Mouse (Mus musculus) adrenal gland, adult (tissue): ENCODE results near the gene G0s2.
"Not testable (repeated sequence)": the region's sequence is repeated elsewhere in the genome, so short reads cannot be mapped to it uniquely, and the experiment has no call there.

Experiments used
- DNase-seq, 2 experiments: peaks; one replicate each; pipeline ENCODE4 v3.0.0; 2022 to 2023; ENCODE audit warnings: low spot score in 1 of 2; ENCODE audit not compliant: inconsistent age in 2 of 2

The G0s2 gene

DNA sequence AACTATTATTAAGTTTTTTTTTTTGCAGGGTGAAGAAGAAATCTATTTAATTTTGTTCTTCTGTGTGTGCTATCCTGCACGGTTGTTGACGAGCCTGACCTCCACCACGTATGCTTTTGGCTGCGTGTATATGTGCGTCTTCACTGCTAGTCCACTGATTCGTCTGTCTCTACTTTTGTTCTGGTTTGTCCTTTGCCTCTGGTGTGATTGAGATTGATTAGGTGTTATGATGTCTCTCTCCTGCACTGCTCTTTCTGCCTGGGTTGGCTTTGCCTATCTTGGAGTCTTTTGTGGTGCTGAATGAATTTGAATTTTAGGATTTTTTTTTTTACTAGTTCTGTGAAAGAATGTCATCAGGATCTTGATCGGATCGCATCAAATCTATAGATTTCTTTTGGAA, 18.0 kb downstream of the G0s2 start:
- no peak for DNase-seq

GRCm38 (mm10) chr1:193253895-193254294, 19.1 kb downstream of the G0s2 start:
- DNase-seq, result not testable (repeated sequence)

GRCm38 (mm10) chr1:193252616-193253015, 20.4 kb downstream of the G0s2 start:
- DNase-seq, result no peak

GRCm38 (mm10) chr1:193251386-193251785, 21.6 kb downstream of the G0s2 start:
- peak in 1 of 2 experiments; percentile 37 for DNase-seq

GRCm38 (mm10) chr1:193250026-193250425, 23.0 kb downstream of the G0s2 start:
- no peak for DNase-seq

- DNase-seq, result no peak
Measured at GRCm38 (mm10) chr1:193244235-193244634, 28.8 kb downstream of the G0s2 start.

DNA sequence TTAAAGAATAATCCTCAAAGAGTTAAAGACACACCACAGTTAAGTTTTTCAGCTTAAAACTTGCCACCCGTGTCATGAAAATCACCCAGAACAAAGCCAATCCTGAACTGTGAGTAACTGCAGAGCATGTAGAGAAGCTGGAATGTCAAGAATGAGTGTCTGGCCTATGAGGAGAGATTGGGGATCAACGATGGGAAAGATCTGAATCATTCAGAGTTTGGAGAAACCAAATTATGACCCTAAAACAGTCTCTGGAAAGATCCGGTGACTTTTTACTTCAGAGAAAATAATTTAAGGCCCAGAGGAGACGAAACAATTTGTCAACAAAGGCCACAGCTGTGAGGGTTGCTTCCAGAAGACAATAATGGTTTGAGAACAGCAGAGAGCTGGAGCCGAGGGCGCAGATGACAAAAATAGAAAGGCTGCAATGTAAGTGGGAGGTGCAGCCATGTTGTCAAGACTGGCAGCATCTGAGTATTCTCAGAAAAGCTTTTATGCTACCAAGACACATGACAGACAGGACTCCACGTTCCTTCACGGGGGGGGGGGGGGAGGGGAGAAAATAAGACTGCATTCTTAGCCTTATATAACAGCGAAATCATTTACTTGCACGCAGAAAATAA, 29.3 kb downstream of the G0s2 start:
- no peak for DNase-seq

- no peak for DNase-seq
Measured at GRCm38 (mm10) chr1:193242863-193243262, 30.2 kb downstream of the G0s2 start.

GRCm38 (mm10) chr1:193242238-193242637, 30.8 kb downstream of the G0s2 start:
- DNase-seq, result peak; percentile 38 to 79

DNA sequence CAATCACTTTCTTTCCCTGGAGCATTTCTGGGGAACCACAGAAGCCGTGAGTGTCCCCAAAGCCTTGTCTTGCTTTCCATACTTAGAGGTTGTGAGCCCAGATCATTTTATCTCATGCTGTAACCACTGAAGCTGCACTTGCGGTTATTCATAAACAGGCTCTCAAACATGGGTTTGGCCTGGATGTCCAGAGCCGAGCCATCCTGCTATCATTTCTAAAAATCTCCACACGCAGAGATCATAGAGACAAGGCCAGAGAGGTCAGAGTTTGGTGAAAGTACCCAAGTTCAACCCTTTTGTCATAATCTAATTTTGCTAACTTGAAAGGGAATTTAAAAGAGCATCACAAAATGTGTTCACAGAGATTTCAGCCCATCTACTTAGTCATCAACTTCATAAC, 31.6 kb downstream of the G0s2 start:
- DNase-seq, result no peak

DNA sequence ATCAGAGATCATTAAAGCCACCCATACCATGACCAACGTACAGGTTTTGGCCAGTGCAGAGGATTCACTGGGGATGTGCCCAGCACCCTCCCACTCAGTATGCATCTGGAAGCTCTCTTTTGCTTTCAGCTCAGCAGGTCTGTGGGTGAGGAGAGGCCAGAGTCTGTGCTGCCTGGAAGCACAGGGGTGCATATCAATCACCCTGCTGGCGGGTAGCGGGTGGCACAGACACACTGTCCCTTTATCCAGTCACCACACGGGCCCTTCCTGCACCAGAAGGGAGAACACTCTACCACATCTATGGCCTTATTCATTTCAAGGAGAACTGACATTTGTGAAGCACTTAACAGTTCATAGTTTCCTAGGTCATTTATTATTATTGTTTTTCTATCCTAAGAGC, 34.6 kb downstream of the G0s2 start:
- DNase-seq, result no peak

GRCm38 (mm10) chr1:193234930-193235329, 38.1 kb downstream of the G0s2 start:
- DNase-seq, result no peak

- DNase-seq, result no peak
Measured at GRCm38 (mm10) chr1:193234130-193234645, 38.8 kb downstream of the G0s2 start.

GRCm38 (mm10) chr1:193232732-193233131, 40.3 kb downstream of the G0s2 start:
- no peak for DNase-seq

DNA sequence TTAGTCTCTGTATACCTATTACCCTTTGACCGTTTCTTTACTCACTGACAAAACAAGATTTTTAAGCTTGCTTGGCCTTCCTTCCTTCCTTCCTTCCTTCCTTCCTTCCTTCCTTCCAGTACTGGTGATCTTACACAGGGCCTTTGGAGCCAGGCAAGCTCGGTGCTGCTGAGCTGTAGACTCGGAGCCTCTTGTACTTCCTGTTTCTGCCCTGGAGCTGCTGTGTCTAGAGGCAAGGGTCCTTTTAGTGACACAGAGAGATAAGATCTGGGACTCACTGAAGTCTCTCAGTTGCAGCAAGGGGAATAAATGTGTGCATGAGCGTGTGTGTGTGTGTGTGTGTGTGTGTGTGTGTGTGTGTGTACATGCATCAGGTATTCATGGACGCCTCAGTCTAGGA, 42.1 kb downstream of the G0s2 start:
- DNase-seq, result no peak

GRCm38 (mm10) chr1:193230531-193230930, 42.5 kb downstream of the G0s2 start:
- DNase-seq, result no peak

DNA sequence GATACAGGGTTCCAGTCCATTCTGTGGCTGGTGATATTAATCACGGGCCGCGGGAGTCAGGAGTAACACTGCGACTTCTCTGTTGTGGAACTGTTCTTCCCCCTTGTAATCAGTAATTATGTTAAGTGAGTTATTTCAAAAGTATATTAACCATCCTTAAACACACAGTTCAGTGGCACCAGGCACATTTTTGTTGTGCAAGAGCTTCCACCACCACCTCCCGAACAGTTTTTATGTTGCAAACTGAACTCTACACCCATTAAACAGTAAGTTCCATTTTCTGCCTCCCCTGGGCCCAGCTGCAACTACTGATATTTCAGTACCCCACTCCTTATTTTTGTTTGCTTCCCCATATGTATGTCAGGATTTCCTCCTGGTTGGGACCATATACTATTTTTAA, 43.4 kb downstream of the G0s2 start:
- DNase-seq, result no peak

DNA sequence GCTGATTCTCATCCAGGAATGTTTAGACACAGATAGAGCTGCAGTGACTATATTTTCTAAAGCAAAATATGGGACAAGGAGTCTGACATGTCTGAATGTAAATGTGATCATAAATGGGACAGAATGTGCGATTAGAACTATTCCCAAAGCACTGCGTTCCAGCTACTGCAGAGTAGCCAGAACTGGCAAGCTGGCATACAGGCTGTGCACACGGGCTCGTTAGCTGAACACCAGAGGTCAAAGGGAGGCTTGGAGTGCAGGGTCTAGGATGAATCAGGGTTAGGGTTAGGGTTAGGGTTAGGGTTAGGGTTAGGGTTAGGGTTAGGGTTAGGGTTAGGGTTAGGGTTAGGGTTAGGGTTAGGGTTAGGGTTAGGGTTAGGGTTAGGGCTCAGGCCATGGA, 45.5 kb downstream of the G0s2 start:
- DNase-seq, result no peak

DNA sequence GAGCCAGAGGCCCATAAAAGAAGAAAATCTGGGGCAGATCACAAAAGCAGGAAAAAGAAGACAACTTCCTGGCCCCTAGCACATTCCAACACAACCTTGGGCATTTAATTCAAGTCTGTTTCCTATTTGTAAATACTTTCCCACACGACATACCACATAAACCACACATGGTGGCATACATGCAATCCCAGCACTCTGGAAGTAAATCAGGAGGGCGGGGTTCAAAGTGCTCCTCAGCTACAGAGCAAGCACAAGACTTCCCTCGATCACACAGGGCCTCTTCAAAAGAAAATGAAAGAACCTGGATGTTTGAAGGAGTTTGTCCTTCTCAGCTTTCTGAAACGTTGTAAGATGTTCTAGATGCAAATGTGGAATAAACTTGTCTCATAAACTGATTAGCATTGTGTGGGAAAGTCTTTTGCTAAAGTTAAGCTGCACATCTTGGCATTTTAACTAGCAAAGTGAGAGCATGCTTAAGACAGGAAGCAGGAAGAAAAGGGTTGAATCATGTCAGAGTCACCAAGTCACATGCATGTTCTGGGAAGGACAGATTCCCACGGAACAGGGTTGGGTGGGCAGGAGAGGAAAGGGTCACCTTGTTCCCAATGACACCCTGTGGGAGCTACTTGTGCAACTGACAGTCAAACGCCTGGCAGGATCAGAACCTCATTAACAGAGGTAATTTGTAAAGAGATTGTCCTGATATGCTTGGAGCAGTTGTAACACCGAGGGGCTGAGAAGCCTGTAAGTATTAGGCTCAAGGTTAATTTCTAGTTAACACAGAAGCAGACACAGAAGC, 46.1 kb downstream of the G0s2 start:
- peak in 1 of 2 experiments; percentile 24 for DNase-seq

GRCm38 (mm10) chr1:193226114-193226513, 46.9 kb downstream of the G0s2 start:
- no peak for DNase-seq

DNA sequence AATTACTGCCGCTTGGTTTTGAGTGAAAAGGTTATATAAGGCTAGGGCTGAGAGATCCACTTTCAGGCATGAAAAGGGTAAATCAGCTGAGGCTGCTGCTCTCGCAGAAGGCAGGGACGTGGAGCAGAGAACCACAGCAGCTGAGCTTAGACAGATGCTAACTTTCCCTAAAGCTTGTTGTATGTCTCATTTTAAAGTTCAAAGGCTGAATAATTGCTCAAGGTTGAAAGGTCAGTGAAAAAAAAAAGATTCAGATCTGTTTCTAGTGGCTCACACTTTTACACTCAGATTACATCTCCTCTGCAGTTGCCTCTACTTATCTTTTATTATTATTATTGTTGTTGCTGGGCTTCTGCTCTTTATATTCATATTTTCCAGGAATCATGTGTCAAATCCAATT, 47.5 kb downstream of the G0s2 start:
- DNase-seq, result no peak
